Mouse (Mus musculus) kidney, embryonic 14.5 days (tissue): ENCODE measurements around the gene Fam19a4. TPM values are rescaled to one million over a fixed set of nuclear protein-coding genes. Genes with fewer than 3 reads are reported as not detected.

Experiments
- ATAC-seq: fragments of 200-750 bp; cut with Nextera tagmentation; 2 replicates; pipeline ENCODE4 v1.8.0; 2017; ENCODE audit warnings: moderate number of reproducible peaks, mild to moderate bottlenecking, moderate TSS enrichment, moderate library complexity; ENCODE audit not compliant: low FRiP score, low TSS enrichment
- H3K27ac ChIP-seq: fragments of 300-500 bp; sonication (generic); 2 replicates; pipeline ENCODE4 v1.5.1; 2014; ENCODE audit warnings: low read depth, mild to moderate bottlenecking, low read length, moderate library complexity, mixed read lengths
- H3K27me3 ChIP-seq: fragments of 300-500 bp; sonication (generic); 2 replicates; pipeline ENCODE4 v1.6.1; 2014; ENCODE audit warnings: mild to moderate bottlenecking, low read length; ENCODE audit not compliant: control insufficient read depth, insufficient read depth
- H3K36me3 ChIP-seq: fragments of 300-500 bp; sonication (generic); 2 replicates; pipeline ENCODE4 v1.6.1; 2014; ENCODE audit warnings: low read length, mixed read lengths; ENCODE audit not compliant: control insufficient read depth, insufficient read depth
- H3K4me1 ChIP-seq: fragments of 300-500 bp; sonication (generic); 2 replicates; pipeline ENCODE4 v1.6.1; 2014; ENCODE audit warnings: low read length, mixed read lengths; ENCODE audit not compliant: control insufficient read depth, insufficient read depth
- H3K4me2 ChIP-seq: fragments of 300-500 bp; sonication (generic); replicated peaks from 2 replicates; pipeline ENCODE4 v1.6.1; 2014; ENCODE audit warnings: low read depth, mild to moderate bottlenecking, low read length
- H3K4me3 ChIP-seq: fragments of 300-500 bp; sonication (generic); 2 replicates; pipeline ENCODE4 v1.5.1; 2014; ENCODE audit warnings: mild to moderate bottlenecking, low read length
- H3K9ac ChIP-seq: fragments of 300-500 bp; sonication (generic); 2 replicates; pipeline ENCODE4 v1.6.1; 2014; ENCODE audit warnings: low read depth, mild to moderate bottlenecking, low read length, moderate library complexity
- H3K9me3 ChIP-seq: fragments of 300-500 bp; sonication (generic); 2 replicates; pipeline ENCODE4 v1.6.1; 2016; ENCODE audit warnings: low read length; ENCODE audit not compliant: control insufficient read depth
- WGBS: fragments of 180-500 bp; shearing (Covaris S2); extraction: QIAGEN DNeasy Blood & Tissue Kit; methylation state at CpG from one replicate; pipeline ENCODE4 v1.1.7; 2014; 5-methylcytosine and 5-hydroxymethylcytosine counted together
- polyA plus RNA-seq: library from polyadenylated mRNA; unstranded; fragments of >200 nt; fragmentation: Nextera tagmentation; extraction: Ambion mirVana; gene quantifications from 2 replicates; pipeline ENCODE4 v1.2.1, GENCODE M21; 2014

Gene Fam19a4
- polyA plus RNA-seq, 1 experiment from 2014 or later, result 0.96 TPM

GRCm38 (mm10) chr6:97059599-97059998, 614 bp downstream of the Fam19a4 start:
- Histone ChIP-seq H3K27ac (no peak overlapping the region), H3K4me1 (no peaks in the 10 kb centered on the region), H3K4me3 (peak overlapping the region; percentile 41), H3K9me3 (no peaks in the 10 kb centered on the region), H3K4me2 (peak overlapping the region; percentile 75), H3K36me3 (no peaks in the 10 kb centered on the region), H3K27me3 (peaks cover 24% of the 10 kb centered on the region), H3K9ac (no peak overlapping the region)
- WGBS, result 4% methylated on average over 10 of the region's 10 CpGs
- ATAC-seq, result 0 out of 2 replicates have a peak, but pooled peaks have one; percentile 5

GRCm38 (mm10) chr6:97052196-97052770, 7.9 kb downstream of the Fam19a4 start:
- Histone ChIP-seq H3K4me3 (no peak overlapping the region), H3K9me3 (no peaks in the 10 kb centered on the region), H3K4me2 (no peak overlapping the region), H3K27me3 (no peaks in the 10 kb centered on the region), H3K27ac (no peak overlapping the region), H3K36me3 (no peaks in the 10 kb centered on the region), H3K4me1 (no peaks in the 10 kb centered on the region), H3K9ac (no peak overlapping the region)
- 84% methylated on average over 8 of the region's 8 CpGs for WGBS
- ATAC-seq, result no peak

- H3K9me3 ChIP-seq, result no peaks in the 10 kb centered on the region
- no peak for ATAC-seq
- no peaks in the 10 kb centered on the region for H3K27me3 ChIP-seq
- peaks cover 4% of the 10 kb centered on the region; the same call in 1 of the 2 replicates for H3K4me1 ChIP-seq
- H3K36me3 ChIP-seq, result no peaks in the 10 kb centered on the region
- WGBS, result 26% methylated on average over 4 of the region's 4 CpGs
- no peak overlapping the region for H3K27ac ChIP-seq
- H3K9ac ChIP-seq, result no peak overlapping the region
- no peak overlapping the region for H3K4me2 ChIP-seq
- no peak overlapping the region for H3K4me3 ChIP-seq
Measured at GRCm38 (mm10) chr6:97048403-97048802, 11.8 kb downstream of the Fam19a4 start.

DNA sequence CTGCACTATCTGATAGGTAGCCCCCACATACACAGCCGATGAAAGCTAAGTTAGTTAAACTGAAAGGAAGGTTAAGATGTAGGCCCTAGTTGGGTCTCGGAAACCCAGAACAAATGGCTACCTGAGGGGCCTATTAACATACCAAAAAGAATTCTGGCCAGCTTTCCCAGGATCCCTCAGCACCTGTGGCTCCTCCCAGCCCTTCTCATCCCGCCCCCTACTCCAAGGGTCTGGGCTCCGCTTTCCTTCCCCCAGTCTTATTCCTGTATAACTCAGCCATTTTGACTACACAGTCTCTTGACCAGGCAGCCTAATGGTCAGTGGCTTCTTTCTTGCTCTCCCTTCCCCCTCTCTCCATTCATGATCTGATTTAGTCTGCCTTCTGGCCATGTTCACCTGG, 13.7 kb downstream of the Fam19a4 start:
- Histone ChIP-seq H3K9ac (no peak overlapping the region), H3K4me3 (no peak overlapping the region), H3K9me3 (no peaks in the 10 kb centered on the region), H3K36me3 (no peaks in the 10 kb centered on the region), H3K4me1 (peaks cover 4% of the 10 kb centered on the region; the same call in 1 of the 2 replicates), H3K27ac (no peak overlapping the region), H3K27me3 (no peaks in the 10 kb centered on the region), H3K4me2 (no peak overlapping the region)
- no peak for ATAC-seq
- WGBS, result 87% methylated on average over 4 of the region's 4 CpGs

DNA sequence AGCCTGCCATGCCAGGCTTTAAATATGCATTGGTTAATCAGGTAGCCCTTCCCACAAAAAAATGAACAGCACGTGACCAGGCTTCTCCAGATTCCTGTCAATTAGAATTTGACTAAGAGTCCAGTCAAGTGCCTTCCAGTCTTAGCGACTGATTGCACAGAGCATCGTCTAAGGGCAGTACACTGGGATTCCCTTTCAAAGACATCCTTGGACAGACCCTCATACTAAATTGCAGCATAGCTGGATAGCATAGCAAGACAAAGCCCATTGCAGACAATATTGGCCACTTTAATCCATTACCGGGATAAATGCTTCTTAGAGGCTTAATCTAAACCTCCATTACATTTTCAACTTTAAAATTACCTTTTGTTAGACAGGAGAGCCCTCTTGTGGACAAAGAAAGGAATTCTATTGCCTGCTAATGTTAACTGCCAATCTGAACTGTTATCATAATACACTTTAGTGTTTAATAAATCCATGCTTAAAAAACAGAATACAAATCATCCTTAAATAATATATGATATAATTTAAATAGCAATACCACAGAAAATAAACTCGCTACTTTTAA, 33.0 kb downstream of the Fam19a4 start:
- H3K27me3 ChIP-seq, result no peaks in the 10 kb centered on the region
- WGBS, result 60% methylated on average over 5 of the region's 5 CpGs
- H3K36me3 ChIP-seq, result no peaks in the 10 kb centered on the region
- no peak overlapping the region for H3K27ac ChIP-seq
- no peaks in the 10 kb centered on the region for H3K9me3 ChIP-seq
- H3K9ac ChIP-seq, result no peak overlapping the region
- no peak for ATAC-seq
- no peak overlapping the region for H3K4me3 ChIP-seq
- H3K4me2 ChIP-seq, result no peak overlapping the region
- no peaks in the 10 kb centered on the region for H3K4me1 ChIP-seq

DNA sequence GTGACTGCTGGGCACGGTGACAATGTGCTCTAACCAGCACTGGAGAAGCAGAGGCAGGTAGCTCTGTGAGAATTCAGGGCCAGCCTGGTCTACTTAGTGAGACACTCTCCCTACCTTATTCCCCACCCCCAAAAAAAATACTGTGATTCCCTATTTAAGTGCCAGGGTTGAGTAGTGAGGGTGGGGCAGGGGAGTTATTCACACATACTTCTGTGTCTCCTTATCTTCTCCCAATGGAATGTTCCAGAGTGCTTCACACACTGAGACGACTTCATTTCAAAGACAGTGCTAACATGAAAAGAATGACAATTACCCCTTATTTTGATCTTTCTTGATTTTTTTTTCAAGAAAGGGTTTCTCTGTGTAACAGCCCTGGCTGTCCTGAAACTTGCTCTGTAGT, 40.9 kb downstream of the Fam19a4 start:
- 66% methylated on average over 2 of the region's 2 CpGs for WGBS
- no peak overlapping the region for H3K4me3 ChIP-seq
- no peaks in the 10 kb centered on the region for H3K27me3 ChIP-seq
- H3K4me1 ChIP-seq, result no peaks in the 10 kb centered on the region
- no peaks in the 10 kb centered on the region for H3K36me3 ChIP-seq
- H3K27ac ChIP-seq, result no peak overlapping the region
- H3K9me3 ChIP-seq, result no peaks in the 10 kb centered on the region
- no peak overlapping the region for H3K4me2 ChIP-seq
- H3K9ac ChIP-seq, result no peak overlapping the region
- ATAC-seq, result no peak

DNA sequence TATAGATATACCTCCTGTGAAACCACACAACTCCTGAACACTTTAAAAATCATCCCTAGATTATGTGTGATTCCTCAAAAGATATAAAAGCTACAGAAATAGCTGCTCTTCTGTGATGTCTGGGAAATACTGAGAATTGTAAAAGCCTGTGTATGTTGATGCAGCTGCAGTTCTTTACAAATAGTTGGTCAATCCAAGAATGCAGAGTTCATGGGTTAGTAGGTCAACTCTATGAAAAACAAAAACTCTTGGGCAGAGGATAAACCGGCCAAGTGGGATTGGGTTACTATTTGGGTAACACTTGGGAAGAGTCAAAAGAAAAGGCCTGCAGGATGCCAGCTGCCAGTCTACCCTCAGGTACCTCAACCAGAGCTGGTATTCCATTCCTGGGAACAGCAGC, 43.5 kb downstream of the Fam19a4 start:
- no peaks in the 10 kb centered on the region for H3K4me1 ChIP-seq
- no peaks in the 10 kb centered on the region for H3K36me3 ChIP-seq
- 38% methylated on average over 1 of the region's 1 CpGs for WGBS
- H3K9me3 ChIP-seq, result no peaks in the 10 kb centered on the region
- H3K27me3 ChIP-seq, result no peaks in the 10 kb centered on the region
- H3K4me3 ChIP-seq, result no peak overlapping the region
- ATAC-seq, result no peak
- H3K4me2 ChIP-seq, result no peak overlapping the region
- H3K27ac ChIP-seq, result no peak overlapping the region
- H3K9ac ChIP-seq, result no peak overlapping the region

DNA sequence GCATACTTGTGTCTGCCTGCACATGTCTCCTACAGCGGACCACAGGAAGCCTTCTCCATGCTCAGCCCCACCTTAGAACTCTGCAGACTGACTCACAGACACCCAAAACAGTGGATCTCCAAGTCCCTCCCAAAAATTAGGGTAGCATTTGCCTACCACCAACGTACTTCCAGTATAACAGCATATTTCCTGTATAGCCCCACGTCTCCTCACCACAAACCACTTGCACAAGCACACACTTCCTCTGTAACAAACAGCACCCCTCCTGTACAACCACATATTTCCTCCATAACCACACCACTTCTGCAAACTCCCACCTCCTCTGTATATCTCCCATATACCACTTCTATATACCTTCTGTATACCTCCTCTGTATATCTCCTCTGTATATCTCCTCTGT, 44.2 kb downstream of the Fam19a4 start:
- 77% methylated on average over 3 of the region's 3 CpGs for WGBS
- Histone ChIP-seq H3K27ac (no peak overlapping the region), H3K9ac (no peak overlapping the region), H3K9me3 (no peaks in the 10 kb centered on the region), H3K4me1 (no peaks in the 10 kb centered on the region), H3K27me3 (no peaks in the 10 kb centered on the region), H3K36me3 (no peaks in the 10 kb centered on the region), H3K4me2 (no peak overlapping the region), H3K4me3 (no peak overlapping the region)
- no peak for ATAC-seq

DNA sequence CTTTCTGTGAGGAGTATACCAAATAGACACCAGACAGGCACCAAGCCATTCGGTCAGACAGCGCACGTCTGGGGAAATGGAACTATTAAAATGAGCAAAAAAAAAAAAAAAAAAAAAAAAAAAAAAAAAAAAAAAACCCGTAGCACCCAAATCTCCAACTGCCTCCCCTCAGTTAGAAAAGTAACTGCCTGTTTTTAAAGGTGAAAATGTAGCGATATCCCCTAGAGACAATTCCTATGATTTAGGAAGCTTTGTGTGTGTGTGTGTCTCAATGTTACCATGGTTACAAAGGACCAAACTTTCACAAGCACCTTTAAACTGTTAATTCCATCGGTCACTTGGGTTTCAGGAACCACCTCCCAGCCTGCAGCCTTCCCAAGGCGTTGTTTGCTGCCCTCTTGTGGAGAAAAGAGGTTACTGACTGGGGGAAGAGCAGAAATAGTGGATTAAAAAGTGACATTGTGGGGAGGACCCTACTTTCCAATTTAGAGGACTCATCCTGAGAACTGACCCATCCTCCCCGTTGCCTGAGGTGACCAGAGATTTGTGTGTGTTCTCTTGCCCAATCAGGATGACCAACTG, 53.6 kb downstream of the Fam19a4 start:
- Histone ChIP-seq H3K9me3 (no peaks in the 10 kb centered on the region), H3K36me3 (no peaks in the 10 kb centered on the region), H3K9ac (no peak overlapping the region), H3K27me3 (no peaks in the 10 kb centered on the region), H3K27ac (no peak overlapping the region), H3K4me3 (no peak overlapping the region), H3K4me2 (no peak overlapping the region), H3K4me1 (no peaks in the 10 kb centered on the region)
- 42% methylated on average over 8 of the region's 8 CpGs for WGBS
- no peak for ATAC-seq
